Mouse (Mus musculus): ENCODE measurements around the gene Pex14.

GRCm38 (mm10) chr4:149001515-149001914 lies 98.2 kb downstream of the Pex14 start:
- TF ChIP-seq POLR2A (IDR thresholded peaks at IDR 0.05; ENCODE audit: extremely low read depth, insufficient read depth, low read length) (no peak), CTCF (IDR thresholded peaks at IDR 0.05; ENCODE audit: low read depth, low read length) (no peak)

All from liver, adult 2 months (tissue).